Mouse (Mus musculus): Measurements from ENCODE around the gene Saa4. TPM values are rescaled to one million over a fixed set of nuclear protein-coding genes. Genes with fewer than 3 reads are reported as not detected.
"Not testable (repeated sequence)": the region's sequence is repeated elsewhere in the genome, so short reads cannot be mapped to it uniquely, and the experiment has no call there.

The Saa4 gene
- total RNA-seq, 2 experiments from 2014 or later, result not detected

DNA sequence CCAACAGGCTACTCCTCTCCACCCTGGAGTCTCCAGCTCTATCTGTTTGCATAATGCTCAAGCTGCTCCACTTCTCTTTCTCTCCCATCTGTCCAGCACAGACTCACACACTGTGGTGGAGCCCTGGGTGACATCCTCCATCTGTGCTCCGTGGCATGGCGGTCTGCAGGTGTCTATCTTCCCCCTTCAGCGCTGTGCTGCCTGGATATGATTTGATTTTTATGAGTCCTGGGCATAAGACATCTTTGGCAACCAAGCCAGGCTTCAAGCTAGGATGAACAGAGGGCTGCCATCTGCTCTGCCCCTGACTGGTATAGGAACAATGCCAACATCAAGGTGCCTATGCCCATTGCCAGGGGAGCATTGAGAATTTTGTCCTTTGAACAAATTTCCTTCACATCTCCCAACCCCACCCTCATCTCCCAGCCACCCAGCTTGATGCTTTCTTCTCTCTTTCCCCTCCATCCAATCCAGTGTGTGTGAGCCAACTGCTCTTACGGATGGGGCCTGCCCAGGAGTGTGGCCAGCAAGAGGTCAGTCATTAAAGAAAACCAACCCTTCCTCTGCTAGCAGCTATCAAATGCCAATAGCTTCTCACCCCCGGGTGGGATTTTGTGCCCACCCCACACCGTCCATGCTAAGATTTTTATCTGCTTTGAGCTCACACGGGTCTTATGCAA is 13.7 kb downstream of the Saa4 start:
- no peak for DNase-seq
- intact Hi-C loops (cut with DNase I), result loop anchor here (10.0 kb wide), 1 partner anchor 296 kb away; no protein-coding TSS in a partner anchor

DNA sequence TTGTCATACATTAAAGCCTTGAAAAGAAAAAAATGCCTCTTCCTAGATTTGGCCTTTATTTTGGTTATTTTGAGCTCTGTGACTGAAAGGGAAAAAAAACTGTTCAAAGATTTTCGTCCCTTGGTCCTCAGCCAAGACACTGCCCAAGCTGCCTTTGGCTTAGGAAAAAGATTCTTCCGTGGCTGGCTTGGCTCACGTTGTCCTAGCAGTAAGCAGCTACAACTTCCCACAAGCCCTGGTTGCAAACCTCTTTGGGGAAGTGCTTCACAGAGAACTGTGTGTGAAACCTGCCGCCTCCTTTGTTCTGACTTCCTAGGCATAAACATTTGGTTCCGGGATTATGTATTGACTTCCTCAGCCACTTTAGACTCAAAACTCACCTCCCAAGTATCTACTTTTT is 15.5 kb downstream of the Saa4 start:
- intact Hi-C loops (cut with DNase I), result loop anchor here (2.0 to 10.0 kb wide), 2 partner anchors 54 to 298 kb away; no protein-coding TSS in a partner anchor
- peak; percentile 15 to 19 for DNase-seq

GRCm38 (mm10) chr7:46715600-46715999 is 16.8 kb downstream of the Saa4 start, which contains the start of gene Saa3:
TSS of gene Saa3 (minus strand) at chr7:46715700.
- no peak for DNase-seq
- intact Hi-C loops (cut with DNase I), result loop anchor here (10.0 kb wide), 1 partner anchor 299 kb away; no protein-coding TSS in a partner anchor

- intact Hi-C loops (cut with DNase I), result loop anchor here (10.0 kb wide), 1 partner anchor 300 kb away; no protein-coding TSS in a partner anchor
- DNase-seq, result peak; percentile 55 to 78
These were observed 17.9 kb downstream of the Saa4 start for GRCm38 (mm10) chr7:46714518-46714917.

GRCm38 (mm10) chr7:46712250-46712649 is 20.2 kb downstream of the Saa4 start:
- no peak for DNase-seq
- intact Hi-C loops (cut with DNase I), result loop anchor here (10.0 kb wide), 1 partner anchor 303 kb away; no protein-coding TSS in a partner anchor

- peak; percentile 83 to 92 for DNase-seq
- intact Hi-C loops (cut with DNase I), result loop anchor here (10.0 kb wide), 1 partner anchor 304 kb away; no protein-coding TSS in a partner anchor
These were observed 22.0 kb downstream of the Saa4 start, which contains the start of gene Saal1 for GRCm38 (mm10) chr7:46710390-46710844. TSS of gene Saal1 (minus strand) at chr7:46710680.

DNA sequence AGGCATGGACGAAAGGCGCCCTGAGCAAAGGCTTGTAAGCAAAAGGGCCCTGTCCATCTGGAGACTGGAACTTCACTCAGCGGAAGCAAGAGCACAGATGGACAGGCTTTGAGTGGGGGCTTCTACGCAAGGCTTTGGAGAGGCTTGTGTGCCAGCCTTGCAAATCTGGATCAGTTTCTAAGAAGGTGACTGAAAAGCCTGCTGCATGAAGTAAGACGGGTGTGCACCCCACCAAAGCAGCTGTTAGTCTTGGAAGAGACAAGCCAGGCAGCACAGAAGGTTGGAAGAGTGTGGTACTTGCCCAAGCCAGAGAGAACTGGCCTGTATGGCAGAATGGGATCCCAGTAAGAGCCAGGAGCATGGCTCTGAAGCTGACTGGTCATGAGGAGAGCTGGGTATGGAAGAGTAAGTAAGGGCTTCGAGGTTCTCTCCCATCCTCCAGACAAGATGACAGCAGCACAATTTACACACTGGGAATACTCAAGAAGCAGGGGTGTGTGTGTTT is 31.8 kb downstream of the Saa4 start:
- intact Hi-C loops (cut with DNase I), result loop anchor here (5.0 kb wide), 1 partner anchor 48 kb away; no protein-coding TSS in a partner anchor
- DNase-seq, result no peak

GRCm38 (mm10) chr7:46696754-46697153 is 35.6 kb downstream of the Saa4 start:
- intact Hi-C loops (cut with DNase I), result no loop called here
- DNase-seq, result no peak

DNA sequence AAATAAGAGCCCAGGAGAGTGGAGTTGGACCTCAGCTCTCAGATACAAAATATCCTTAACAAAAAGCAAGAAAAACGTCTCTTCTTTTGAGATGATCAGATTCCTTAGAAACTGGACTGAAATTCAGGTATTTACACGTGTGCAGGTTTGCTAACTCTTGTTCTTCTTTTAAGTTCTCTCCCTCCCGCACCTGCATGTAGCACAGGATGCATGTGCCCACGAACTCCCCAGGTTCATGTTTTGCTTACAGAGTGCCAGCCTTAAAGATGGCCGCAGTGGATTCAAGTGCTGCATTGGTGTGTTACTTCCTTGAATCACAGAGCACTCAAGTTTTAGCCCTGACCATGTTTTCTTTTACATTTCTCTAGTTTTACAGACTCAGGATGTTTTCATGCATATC is 45.6 kb downstream of the Saa4 start:
- intact Hi-C loops (cut with DNase I), result no loop called here
- no peak for DNase-seq

DNA sequence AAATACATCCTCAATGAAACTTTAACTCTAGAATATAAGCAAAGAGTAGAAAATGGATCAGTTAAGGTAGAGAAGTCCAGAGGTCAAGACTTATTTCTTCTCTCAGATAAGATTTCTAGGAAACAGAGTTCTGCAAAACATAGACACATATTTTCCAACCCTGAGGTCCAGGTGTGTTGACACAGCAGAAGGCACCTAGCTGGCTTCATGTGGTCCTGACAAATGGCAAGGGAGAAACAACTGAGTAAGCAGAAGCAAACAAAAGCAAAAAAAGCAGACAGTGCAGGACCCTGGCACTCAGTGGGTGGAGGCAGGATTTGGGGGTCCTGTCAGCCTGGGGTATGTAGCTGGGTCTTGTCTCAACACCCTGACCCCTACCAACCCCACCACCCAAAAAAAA is 51.7 kb downstream of the Saa4 start:
- intact Hi-C loops (cut with DNase I), result no loop called here
- DNase-seq, result no peak

DNA sequence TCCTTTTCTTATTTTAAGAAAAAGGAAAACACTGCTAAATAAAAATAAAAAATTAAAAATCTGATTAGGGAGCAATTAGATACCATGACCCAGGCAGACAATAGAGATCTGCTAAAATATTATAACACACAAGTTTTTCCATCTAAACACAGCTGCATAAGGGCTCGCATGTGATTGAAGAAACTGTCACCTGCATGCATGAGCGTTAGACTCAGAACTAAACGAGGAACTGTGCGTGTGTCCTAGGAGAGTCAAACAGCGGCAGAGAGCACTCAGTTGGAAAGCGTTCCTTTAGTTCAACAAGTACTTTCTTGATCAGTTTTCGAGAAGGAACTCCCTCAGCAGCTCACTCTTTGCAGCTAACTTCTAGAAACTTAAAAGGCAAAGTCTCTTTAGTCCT is 53.4 kb downstream of the Saa4 start:
- intact Hi-C loops (cut with DNase I); DNase-seq: not testable (repeated sequence)

- DNase-seq, result no peak
- intact Hi-C loops (cut with DNase I), result no loop called here
These were observed 54.0 kb downstream of the Saa4 start for GRCm38 (mm10) chr7:46678417-46678816.

Other genes with a start within 250 kb of the Saa4 start
- gene Sergef, start 92.8 kb downstream of the Saa4 start, total RNA-seq (2021), result 1 to 10 TPM; 5.6 to 6.5 TPM
- gene Tph1, start 60.1 kb downstream of the Saa4 start, total RNA-seq (2021), result not detected
- gene Saal1, start 21.9 kb downstream of the Saa4 start, total RNA-seq (2021), result 1 to 10 TPM; 5.0 to 5.9 TPM
- gene Saa3, start 16.9 kb downstream of the Saa4 start, total RNA-seq (2021), result not detected
- gene Saa1, start 10.4 kb upstream of the Saa4 start, total RNA-seq (2021), result not detected
- gene Saa2, start 19.2 kb upstream of the Saa4 start, total RNA-seq (2021), result not detected
- gene Hps5, start 63.5 kb upstream of the Saa4 start, total RNA-seq (2021), result 10 to 100 TPM; 11.6 TPM
- gene Gtf2h1, start 63.5 kb upstream of the Saa4 start, total RNA-seq (2021), result 10 to 100 TPM; 22.6 to 22.7 TPM
- gene Ldha, start 108.9 kb upstream of the Saa4 start, total RNA-seq (2021), result 100 to 1,000 TPM; 889 to 902 TPM
- not detected for gene Ldhc, start 128.6 kb upstream of the Saa4 start, total RNA-seq (2021)
- 10 to 100 TPM; 78.8 to 80.3 TPM for gene Tsg101, start 187.4 kb upstream of the Saa4 start, total RNA-seq (2021)
- 10 to 100 TPM; 10.8 to 13.4 TPM for gene Uevld, start 225.9 kb upstream of the Saa4 start, total RNA-seq (2021)

Measured in heart, postnatal 10 days (tissue).